20 mouse cellular contexts compared by ENCODE assay signal in the genomic region with DNA sequence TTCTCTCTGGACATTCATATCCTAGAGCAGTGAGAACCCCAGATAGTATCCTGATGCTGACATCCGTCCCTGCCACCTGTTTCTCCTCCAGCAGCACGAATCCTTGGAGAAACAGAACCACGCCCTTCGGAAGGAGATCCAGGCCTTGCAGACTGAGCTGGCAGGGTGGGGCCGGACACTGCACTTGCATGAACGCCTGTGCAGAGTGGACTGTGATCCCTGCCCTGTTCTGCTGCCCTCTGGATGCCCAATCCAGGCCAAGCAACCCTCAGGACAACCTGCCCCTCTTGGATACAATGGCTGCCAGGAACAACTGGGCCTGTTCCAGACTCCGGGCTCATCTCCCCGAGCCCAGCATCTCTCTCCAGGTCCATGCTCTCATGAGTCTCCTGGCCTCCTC. TPM values are rescaled to one million over a fixed set of nuclear protein-coding genes. Genes with fewer than 3 reads are reported as not detected.
"Had no signal": no experiment of that assay in that cellular context is flagged by ENCODE, and none has a peak within 500 bp of the region (broad histone marks: within the 10 kb centered on the region; RNA-seq: fewer than 3 reads in every experiment).

No protein-coding gene starts in this region.

- H3K4me2 ChIP-seq: limb, embryonic 15.5 days; liver, embryonic 12.5 days; lung, embryonic 14.5 days; neural tube, embryonic 15.5 days had no signal

- H3K4me3 ChIP-seq: left cerebral cortex, adult 2 months; limb, embryonic 15.5 days; liver, embryonic 12.5 days; midbrain, embryonic 10.5 days; myocyte; neural tube, embryonic 15.5 days had no signal

- H3K9ac ChIP-seq: limb, embryonic 15.5 days; liver, embryonic 12.5 days; lung, embryonic 14.5 days; neural tube, embryonic 15.5 days had no signal

- H3K27me3 ChIP-seq: limb, embryonic 15.5 days; neural tube, embryonic 15.5 days had no signal

- DNase-seq: kidney, adult 18-20 months; lung, embryonic 14.5 days; lung, postnatal 10 days; lung, postnatal 4 days; midbrain, embryonic 14.5 days; right cerebral cortex, adult 18-20 months; spleen, adult 18-20 months; thymus, adult 2 months; thymus, postnatal 25 days had no signal

- H3K4me1 ChIP-seq: limb, embryonic 15.5 days; liver, embryonic 12.5 days; neural tube, embryonic 15.5 days had no signal

- H3K36me3 ChIP-seq: limb, embryonic 15.5 days; liver, embryonic 12.5 days; midbrain, embryonic 10.5 days; neural tube, embryonic 15.5 days had no signal

- H3K27ac ChIP-seq: left cerebral cortex, adult 2 months; limb, embryonic 15.5 days; liver, embryonic 12.5 days; midbrain, embryonic 10.5 days; neural tube, embryonic 15.5 days had no signal

- ATAC-seq: liver, embryonic 12.5 days had no signal

- H3K9me3 ChIP-seq: limb, embryonic 15.5 days; liver, embryonic 12.5 days; midbrain, embryonic 10.5 days; neural tube, embryonic 15.5 days had no signal

RNA-seq across cellular contexts. Expression of a gene that starts 13.0 kb away (rescaled TPM):
- total RNA-seq: layer of hippocampus, postnatal 25 days; left cerebral cortex, adult 2 months had no signal
- polyA plus RNA-seq: limb, embryonic 11.5 days; limb, embryonic 15.5 days; liver, embryonic 12.5 days; liver, embryonic 16.5 days; lung, embryonic 14.5 days; midbrain, embryonic 10.5 days; midbrain, embryonic 14.5 days; myocyte; neural tube, embryonic 11.5 days; neural tube, embryonic 15.5 days; stomach, embryonic 14.5 days had no signal

RNA-seq across cellular contexts. Expression of a gene that starts 30.4 kb away (rescaled TPM):
- polyA plus RNA-seq: limb, embryonic 11.5 days; midbrain, embryonic 10.5 days; neural tube, embryonic 11.5 days; neural tube, embryonic 15.5 days had no signal
